Mouse (Mus musculus): ENCODE measurements around the gene Sult2b1. TPM values are rescaled to one million over a fixed set of nuclear protein-coding genes. Genes with fewer than 3 reads are reported as not detected.

The Sult2b1 gene
- polyA plus RNA-seq, 1 experiment from 2014 or later = 1.6 TPM

- no peak overlapping the region for H3K4me3 ChIP-seq
- H3K27me3 ChIP-seq (ENCODE audit: poor library complexity, severe bottlenecking) = no peaks in the 10 kb centered on the region
- DNase-seq (ENCODE audit: extremely low spot score, low spot score) = no peak
- H3K36me3 ChIP-seq (replicated peaks) = peaks cover 91% of the 10 kb centered on the region
- no peaks in the 10 kb centered on the region for H3K9me3 ChIP-seq
- WGBS = 94% methylated on average over 10 of the region's 10 CpGs
- H3K4me1 ChIP-seq = peaks cover 20% of the 10 kb centered on the region
- no peak overlapping the region for H3K27ac ChIP-seq
Measured at GRCm38 (mm10) chr7:45726419-45726818, 58.0 kb downstream of the Sult2b1 start.

GRCm38 (mm10) chr7:45725713-45726112 lies 58.8 kb downstream of the Sult2b1 start, which contains the start of gene Spaca4:
TSS of gene Spaca4 (minus strand) at chr7:45725813.
- Histone ChIP-seq H3K36me3 (replicated peaks) (peaks cover 98% of the 10 kb centered on the region), H3K27ac (no peak within 1 kb of the TSS), H3K9me3 (no peaks in the 10 kb centered on the region), H3K27me3 (ENCODE audit: poor library complexity, severe bottlenecking) (no peaks in the 10 kb centered on the region), H3K4me3 (no peak within 1 kb of the TSS), H3K4me1 (peaks cover 17% of the 10 kb centered on the region)
- no peak for DNase-seq (ENCODE audit: extremely low spot score, low spot score)
- 91% methylated on average over 11 of the region's 11 CpGs for WGBS

GRCm38 (mm10) chr7:45725151-45725550 lies 59.3 kb downstream of the Sult2b1 start:
- H3K36me3 ChIP-seq (replicated peaks) = peaks cover 100% of the 10 kb centered on the region

GRCm38 (mm10) chr7:45723781-45724180 lies 60.7 kb downstream of the Sult2b1 start:
- DNase-seq (ENCODE audit: extremely low spot score, low spot score) = no peak
- no peaks in the 10 kb centered on the region for H3K27me3 ChIP-seq (ENCODE audit: poor library complexity, severe bottlenecking)
- peaks cover 23% of the 10 kb centered on the region for H3K4me1 ChIP-seq
- H3K4me3 ChIP-seq = no peak overlapping the region
- H3K36me3 ChIP-seq (replicated peaks) = peaks cover 100% of the 10 kb centered on the region
- 93% methylated on average over 14 of the region's 14 CpGs for WGBS
- H3K27ac ChIP-seq = no peak overlapping the region
- no peaks in the 10 kb centered on the region for H3K9me3 ChIP-seq

More at GRCm38 (mm10) chr7:45725151-45725550, 59.3 kb downstream of the Sult2b1 start:
- DNase-seq (ENCODE audit: extremely low spot score, low spot score) = no peak
- H3K4me1 ChIP-seq = peaks cover 17% of the 10 kb centered on the region
- H3K4me3 ChIP-seq = no peak overlapping the region
- 93% methylated on average over 9 of the region's 9 CpGs for WGBS
- no peaks in the 10 kb centered on the region for H3K27me3 ChIP-seq (ENCODE audit: poor library complexity, severe bottlenecking)
- no peaks in the 10 kb centered on the region for H3K9me3 ChIP-seq
- H3K27ac ChIP-seq = no peak overlapping the region

- peaks cover 97% of the 10 kb centered on the region for H3K36me3 ChIP-seq (replicated peaks)
- H3K4me3 ChIP-seq = no peak overlapping the region
- 91% methylated on average over 4 of the region's 4 CpGs for WGBS
- H3K4me1 ChIP-seq = peaks cover 25% of the 10 kb centered on the region
- no peak for DNase-seq (ENCODE audit: extremely low spot score, low spot score)
- H3K9me3 ChIP-seq = no peaks in the 10 kb centered on the region
- H3K27me3 ChIP-seq (ENCODE audit: poor library complexity, severe bottlenecking) = no peaks in the 10 kb centered on the region
- H3K27ac ChIP-seq = no peak overlapping the region
Measured at GRCm38 (mm10) chr7:45723301-45723700, 61.2 kb downstream of the Sult2b1 start.

- 86% methylated on average over 13 of the region's 13 CpGs for WGBS
- Histone ChIP-seq H3K4me1 (peaks cover 25% of the 10 kb centered on the region), H3K36me3 (replicated peaks) (peaks cover 87% of the 10 kb centered on the region), H3K9me3 (no peaks in the 10 kb centered on the region), H3K27me3 (ENCODE audit: poor library complexity, severe bottlenecking) (no peaks in the 10 kb centered on the region), H3K27ac (no peak overlapping the region), H3K4me3 (no peak overlapping the region; the same call in none of the 2 replicates)
- no peak for DNase-seq (ENCODE audit: extremely low spot score, low spot score)
Measured at GRCm38 (mm10) chr7:45722348-45722713, 62.1 kb downstream of the Sult2b1 start.

- Histone ChIP-seq H3K4me3 (no peak overlapping the region; the same call in 1 of the 2 replicates), H3K9me3 (no peaks in the 10 kb centered on the region), H3K4me1 (peaks cover 30% of the 10 kb centered on the region), H3K27ac (no peak overlapping the region), H3K27me3 (ENCODE audit: poor library complexity, severe bottlenecking) (no peaks in the 10 kb centered on the region), H3K36me3 (replicated peaks) (peaks cover 82% of the 10 kb centered on the region)
- 73% methylated on average over 13 of the region's 13 CpGs for WGBS
- no peak for DNase-seq (ENCODE audit: extremely low spot score, low spot score)
Measured at GRCm38 (mm10) chr7:45721642-45722347, 62.7 kb downstream of the Sult2b1 start.

GRCm38 (mm10) chr7:45721234-45721571 lies 63.3 kb downstream of the Sult2b1 start:
- Histone ChIP-seq H3K27ac (no peak overlapping the region), H3K4me3 (no peak overlapping the region), H3K9me3 (no peaks in the 10 kb centered on the region), H3K36me3 (replicated peaks) (peaks cover 76% of the 10 kb centered on the region), H3K4me1 (peaks cover 36% of the 10 kb centered on the region), H3K27me3 (ENCODE audit: poor library complexity, severe bottlenecking) (no peaks in the 10 kb centered on the region)
- no peak for DNase-seq (ENCODE audit: extremely low spot score, low spot score)
- 77% methylated on average over 7 of the region's 7 CpGs for WGBS

GRCm38 (mm10) chr7:45720413-45721233 lies 63.8 kb downstream of the Sult2b1 start, which contains the start of gene Fam83e:
TSS of gene Fam83e (plus strand) at chr7:45721212.
- no peaks in the 10 kb centered on the region for H3K9me3 ChIP-seq
- DNase-seq (ENCODE audit: extremely low spot score, low spot score) = no peak
- H3K36me3 ChIP-seq (replicated peaks) = peaks cover 70% of the 10 kb centered on the region
- 85% methylated on average over 14 of the region's 14 CpGs for WGBS
- no peaks in the 10 kb centered on the region for H3K27me3 ChIP-seq (ENCODE audit: poor library complexity, severe bottlenecking)
- peak within 1 kb of the TSS; percentile 96; the same call in 1 of the 2 replicates for H3K4me3 ChIP-seq
- peaks cover 42% of the 10 kb centered on the region for H3K4me1 ChIP-seq
- no peak within 1 kb of the TSS for H3K27ac ChIP-seq

GRCm38 (mm10) chr7:45719738-45720412 lies 64.6 kb downstream of the Sult2b1 start:
- DNase-seq (ENCODE audit: extremely low spot score, low spot score) = no peak
- no peaks in the 10 kb centered on the region for H3K9me3 ChIP-seq
- H3K4me1 ChIP-seq = peaks cover 49% of the 10 kb centered on the region
- 94% methylated on average over 16 of the region's 16 CpGs for WGBS
- H3K4me3 ChIP-seq = peak overlapping the region; percentile 96
- no peaks in the 10 kb centered on the region for H3K27me3 ChIP-seq (ENCODE audit: poor library complexity, severe bottlenecking)
- H3K27ac ChIP-seq = 0 out of 2 replicates have a peak overlapping the region, but pooled peaks have one; percentile 98
- peaks cover 63% of the 10 kb centered on the region for H3K36me3 ChIP-seq (replicated peaks)

GRCm38 (mm10) chr7:45719180-45719579 lies 65.3 kb downstream of the Sult2b1 start:
- WGBS = 87% methylated on average over 10 of the region's 10 CpGs
- peaks cover 56% of the 10 kb centered on the region for H3K4me1 ChIP-seq

GRCm38 (mm10) chr7:45718331-45718730 lies 66.1 kb downstream of the Sult2b1 start:
- Histone ChIP-seq H3K4me1 (peaks cover 63% of the 10 kb centered on the region), H3K9me3 (no peaks in the 10 kb centered on the region), H3K36me3 (replicated peaks) (peaks cover 52% of the 10 kb centered on the region), H3K27ac (peak overlapping the region; percentile 98), H3K27me3 (ENCODE audit: poor library complexity, severe bottlenecking) (no peaks in the 10 kb centered on the region), H3K4me3 (peak overlapping the region; percentile 96)
- under 1% methylated on average over 20 of the region's 20 CpGs for WGBS
- no peak for DNase-seq (ENCODE audit: extremely low spot score, low spot score)

More at GRCm38 (mm10) chr7:45719180-45719579, 65.3 kb downstream of the Sult2b1 start:
- DNase-seq (ENCODE audit: extremely low spot score, low spot score) = no peak
- Histone ChIP-seq H3K36me3 (replicated peaks) (peaks cover 56% of the 10 kb centered on the region), H3K9me3 (no peaks in the 10 kb centered on the region), H3K27me3 (ENCODE audit: poor library complexity, severe bottlenecking) (no peaks in the 10 kb centered on the region), H3K4me3 (peak overlapping the region; percentile 96), H3K27ac (peak overlapping the region; percentile 98)
